Mouse (Mus musculus): ENCODE data around the gene Zfp369. TPM values are rescaled to one million over a fixed set of nuclear protein-coding genes. Genes with fewer than 3 reads are reported as not detected.
A peak's percentile ranks its signal among the peaks of the same experiment; 100 is the strongest.
"Not testable (repeated sequence)": the region's sequence is repeated elsewhere in the genome, so short reads cannot be mapped to it uniquely, and the experiment has no call there.

The Zfp369 gene
- polyA plus RNA-seq, 1 experiment from 2014 or later = 25.3 TPM

DNA sequence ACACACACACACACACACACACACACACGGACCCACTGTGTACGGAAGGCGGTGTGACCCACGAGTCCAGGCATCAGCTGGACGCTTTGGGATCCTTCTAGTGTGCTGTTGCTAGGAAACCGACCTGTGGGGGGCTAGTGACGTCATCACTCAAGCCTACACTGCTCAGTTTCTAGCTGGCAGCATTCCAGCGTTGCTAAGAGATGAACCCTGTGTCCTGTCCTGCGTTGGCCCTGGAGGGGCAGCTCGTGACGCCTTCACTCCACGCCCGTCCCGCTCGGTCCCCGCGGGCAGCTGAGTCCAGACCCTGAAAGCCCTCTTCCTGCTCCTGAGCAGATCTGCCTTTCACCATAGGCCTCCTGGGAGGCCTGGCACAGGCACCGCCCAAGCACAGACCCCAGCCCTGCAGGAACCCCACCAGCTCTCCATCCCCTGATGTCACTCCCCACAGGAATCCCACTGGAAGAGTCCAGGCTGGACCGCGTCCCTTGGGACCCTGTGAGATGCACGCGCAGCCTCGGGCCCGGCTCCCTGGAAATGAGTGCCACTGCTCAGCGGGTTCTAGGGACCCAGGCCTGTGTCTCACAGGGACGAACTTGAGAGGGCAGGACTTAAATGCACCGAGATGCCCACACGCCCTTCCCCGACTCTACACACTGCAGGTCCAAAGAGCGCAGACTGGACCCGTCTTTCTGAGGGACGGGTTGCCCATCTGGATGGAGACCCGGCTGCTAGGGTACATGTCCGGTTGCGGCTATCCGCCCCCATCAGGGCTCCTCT, 20.2 kb upstream of the Zfp369 start:
- Histone ChIP-seq H3K36me3 (ENCODE audit: control insufficient read depth, insufficient read depth, low read length) (peaks cover 4% of the 10 kb centered on the region; the same call in 1 of the 2 replicates), H3K4me1 (replicated peaks; ENCODE audit: control insufficient read depth, insufficient read depth, low read length) (no peaks in the 10 kb centered on the region), H3K4me3 (ENCODE audit: low read depth, low read length) (peak overlapping the region; percentile 3; the same call in 1 of the 2 replicates), H3K9ac (ENCODE audit: low read depth, low read length) (no peak overlapping the region), H3K27me3 (ENCODE audit: control insufficient read depth, insufficient read depth, low read length) (peaks cover 4% of the 10 kb centered on the region; the same call in 1 of the 2 replicates), H3K9me3 (ENCODE audit: control insufficient read depth, low read length) (peaks cover 19% of the 10 kb centered on the region), H3K27ac (ENCODE audit: low read depth, low read length) (no peak overlapping the region), H3K4me2 (replicated peaks; ENCODE audit: low read depth, low read length) (peak overlapping the region; percentile 25; the same call in 1 of the 2 replicates)
- WGBS = 28% methylated on average over 36 of the region's 36 CpGs
- ATAC-seq (ENCODE audit: low FRiP score) = peak; percentile 77
- peak; percentile 63 for DNase-seq (ENCODE audit: low spot score)

DNA sequence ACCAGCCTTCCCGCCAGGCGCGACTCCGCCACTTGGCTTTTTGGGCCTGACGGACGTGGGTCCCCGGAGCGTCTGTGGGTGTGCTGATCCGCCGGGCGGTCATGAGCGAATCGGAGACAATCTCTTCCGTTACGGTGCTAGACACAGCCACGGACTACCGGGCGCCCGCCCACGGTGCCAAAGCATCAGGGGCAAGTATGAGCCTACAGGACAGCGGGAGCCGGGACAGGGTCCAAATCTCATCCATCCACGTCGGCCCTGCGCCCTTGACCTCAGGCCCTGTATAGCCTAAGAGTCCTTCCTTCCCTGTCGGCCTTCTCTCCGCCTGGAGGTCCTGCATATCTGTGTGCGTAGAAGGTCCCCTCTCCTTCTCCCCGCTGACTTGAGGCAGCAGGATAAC, 19.4 kb upstream of the Zfp369 start, which contains the start of gene Gm10775:
Gene Gm10775, plus strand, starts transcription at position 301 of the 400 bp plus-strand sequence.
- no peak for ATAC-seq (ENCODE audit: low FRiP score)
- H3K4me1 ChIP-seq (replicated peaks; ENCODE audit: control insufficient read depth, insufficient read depth, low read length) = no peaks in the 10 kb centered on the region
- H3K36me3 ChIP-seq (ENCODE audit: control insufficient read depth, insufficient read depth, low read length) = peaks cover 5% of the 10 kb centered on the region; the same call in 1 of the 2 replicates
- H3K9me3 ChIP-seq (ENCODE audit: control insufficient read depth, low read length) = peaks cover 21% of the 10 kb centered on the region
- DNase-seq (ENCODE audit: low spot score) = no peak
- H3K27me3 ChIP-seq (ENCODE audit: control insufficient read depth, insufficient read depth, low read length) = peaks cover 4% of the 10 kb centered on the region; the same call in 1 of the 2 replicates
- WGBS = 38% methylated on average over 29 of the region's 29 CpGs
- no peak within 1 kb of the TSS for H3K27ac ChIP-seq (ENCODE audit: low read depth, low read length)
- peak within 1 kb of the TSS; percentile 25; the same call in 1 of the 2 replicates for H3K4me2 ChIP-seq (replicated peaks; ENCODE audit: low read depth, low read length)
- H3K9ac ChIP-seq (ENCODE audit: low read depth, low read length) = no peak within 1 kb of the TSS
- H3K4me3 ChIP-seq (ENCODE audit: low read depth, low read length) = peak within 1 kb of the TSS; percentile 3; the same call in 1 of the 2 replicates

DNA sequence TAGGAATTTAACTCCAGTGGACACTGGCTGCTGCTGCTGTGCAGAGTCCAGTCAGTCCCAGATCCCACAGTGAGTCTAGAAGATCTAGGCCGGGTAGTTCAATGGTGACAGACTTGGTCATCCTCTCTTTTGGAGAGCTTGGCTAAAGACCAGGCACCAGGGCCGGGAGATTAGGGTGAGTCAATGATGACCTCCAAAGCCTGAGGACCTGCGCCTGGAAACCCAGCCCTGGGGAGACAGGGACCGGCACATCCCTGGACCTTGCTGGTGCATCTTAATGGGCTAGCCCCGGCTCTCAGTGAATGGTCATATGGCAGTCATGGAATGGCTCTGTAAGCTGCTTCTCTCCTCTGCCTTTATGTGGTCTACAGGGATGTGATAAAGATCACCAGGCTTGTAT, 16.5 kb upstream of the Zfp369 start:
- no peak overlapping the region for H3K9ac ChIP-seq (ENCODE audit: low read depth, low read length)
- DNase-seq (ENCODE audit: low spot score) (no peak), ATAC-seq (ENCODE audit: low FRiP score) (no peak)
- no peak overlapping the region for H3K27ac ChIP-seq (ENCODE audit: low read depth, low read length)
- H3K27me3 ChIP-seq (ENCODE audit: control insufficient read depth, insufficient read depth, low read length) = peaks cover 4% of the 10 kb centered on the region; the same call in 1 of the 2 replicates
- no peak overlapping the region for H3K4me3 ChIP-seq (ENCODE audit: low read depth, low read length)
- H3K9me3 ChIP-seq (ENCODE audit: control insufficient read depth, low read length) = peaks cover 30% of the 10 kb centered on the region
- WGBS = 91% methylated on average over 5 of the region's 5 CpGs
- peaks cover 5% of the 10 kb centered on the region; the same call in 1 of the 2 replicates for H3K36me3 ChIP-seq (ENCODE audit: control insufficient read depth, insufficient read depth, low read length)
- no peak overlapping the region for H3K4me2 ChIP-seq (replicated peaks; ENCODE audit: low read depth, low read length)
- no peaks in the 10 kb centered on the region for H3K4me1 ChIP-seq (replicated peaks; ENCODE audit: control insufficient read depth, insufficient read depth, low read length)

DNA sequence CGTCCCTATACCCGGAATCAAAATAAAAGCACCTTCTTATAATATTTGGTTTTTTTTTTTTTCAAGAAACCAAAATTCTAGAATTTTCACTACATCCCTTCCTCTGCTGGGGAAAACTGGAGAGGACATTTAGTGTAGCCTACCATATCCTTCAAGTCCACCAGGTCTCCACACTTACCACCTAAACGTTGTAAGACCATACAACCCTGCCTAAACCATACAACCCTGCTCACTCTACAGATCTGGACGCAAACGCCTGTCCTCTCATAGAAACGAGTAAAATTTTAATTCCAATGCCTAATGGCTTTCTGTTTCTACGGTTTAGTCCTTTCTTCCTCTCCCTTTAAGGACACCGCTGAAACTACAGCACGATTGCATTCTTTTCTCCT, 626 bp upstream of the Zfp369 start:
- peak overlapping the region; percentile 65 for H3K4me3 ChIP-seq (ENCODE audit: low read depth, low read length)
- 17% methylated on average over 9 of the region's 9 CpGs for WGBS
- no peaks in the 10 kb centered on the region for H3K4me1 ChIP-seq (replicated peaks; ENCODE audit: control insufficient read depth, insufficient read depth, low read length)
- peak overlapping the region; percentile 73 for H3K9ac ChIP-seq (ENCODE audit: low read depth, low read length)
- peaks cover 18% of the 10 kb centered on the region for H3K9me3 ChIP-seq (ENCODE audit: control insufficient read depth, low read length)
- H3K27ac ChIP-seq (ENCODE audit: low read depth, low read length) = peak overlapping the region; percentile 48; the same call in 1 of the 2 replicates
- ATAC-seq (ENCODE audit: low FRiP score) (peak; percentile 60), DNase-seq (ENCODE audit: low spot score) (no peak)
- no peaks in the 10 kb centered on the region for H3K27me3 ChIP-seq (ENCODE audit: control insufficient read depth, insufficient read depth, low read length)
- 0 out of 2 replicates have a peak, but pooled peaks cover 2% of the 10 kb centered on the region for H3K36me3 ChIP-seq (ENCODE audit: control insufficient read depth, insufficient read depth, low read length)
- peak overlapping the region; percentile 47 for H3K4me2 ChIP-seq (replicated peaks; ENCODE audit: low read depth, low read length)

DNA sequence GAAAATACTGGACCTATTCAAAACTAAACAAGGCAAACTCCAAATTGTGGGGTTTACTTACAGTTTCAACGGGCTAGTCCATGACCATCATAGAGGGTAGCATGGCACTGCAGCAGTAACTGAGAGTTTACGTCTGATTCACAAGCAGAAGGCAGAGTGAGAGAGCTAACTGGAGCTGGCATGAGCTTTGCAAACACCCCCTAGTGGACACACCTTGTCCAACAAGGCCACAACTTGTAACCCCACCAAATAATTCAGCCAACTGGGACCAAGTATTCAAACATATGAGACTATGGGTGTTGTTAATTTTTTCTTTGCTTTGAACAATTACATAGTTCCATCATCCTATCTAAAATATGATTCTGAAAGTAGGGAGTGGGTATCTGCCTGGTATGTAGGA, 8.2 kb downstream of the Zfp369 start:
- Histone ChIP-seq H3K27me3 (ENCODE audit: control insufficient read depth, insufficient read depth, low read length) (no peaks in the 10 kb centered on the region), H3K4me2 (replicated peaks; ENCODE audit: low read depth, low read length) (no peak overlapping the region), H3K27ac (ENCODE audit: low read depth, low read length) (no peak overlapping the region), H3K36me3 (ENCODE audit: control insufficient read depth, insufficient read depth, low read length) (peaks cover 31% of the 10 kb centered on the region), H3K4me3 (ENCODE audit: low read depth, low read length) (no peak overlapping the region), H3K9me3 (ENCODE audit: control insufficient read depth, low read length) (peaks cover 37% of the 10 kb centered on the region), H3K4me1 (replicated peaks; ENCODE audit: control insufficient read depth, insufficient read depth, low read length) (no peaks in the 10 kb centered on the region), H3K9ac (ENCODE audit: low read depth, low read length) (no peak overlapping the region)
- ATAC-seq (ENCODE audit: low FRiP score) (no peak), DNase-seq (ENCODE audit: low spot score) (no peak)
- 95% methylated on average over 2 of the region's 2 CpGs for WGBS

DNA sequence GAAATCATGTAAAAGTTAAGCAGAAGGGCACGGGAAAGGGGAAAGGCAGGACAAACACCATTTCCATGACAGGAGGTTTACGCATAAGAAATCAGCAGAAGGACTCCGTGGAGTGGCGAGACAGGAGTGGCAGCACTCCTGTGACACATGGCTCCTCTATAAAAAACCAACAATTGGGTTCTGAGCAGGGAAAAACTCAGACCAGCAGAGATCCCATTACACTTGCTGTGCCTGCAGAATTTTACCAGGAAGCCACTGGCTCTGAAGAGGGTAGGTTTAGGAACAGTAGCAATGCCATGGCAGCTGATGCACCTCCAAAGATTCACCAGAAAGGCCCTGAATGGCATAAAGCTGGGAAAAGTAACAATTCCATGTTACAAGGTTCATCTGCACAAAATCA, 17.7 kb downstream of the Zfp369 start:
- ATAC-seq (ENCODE audit: low FRiP score) (no peak), DNase-seq (ENCODE audit: low spot score) (no peak)
- H3K4me2 ChIP-seq (replicated peaks; ENCODE audit: low read depth, low read length) = no peak overlapping the region
- WGBS = 96% methylated on average over 4 of the region's 4 CpGs
- peaks cover 39% of the 10 kb centered on the region for H3K9me3 ChIP-seq (ENCODE audit: control insufficient read depth, low read length)
- no peak overlapping the region for H3K27ac ChIP-seq (ENCODE audit: low read depth, low read length)
- no peak overlapping the region for H3K9ac ChIP-seq (ENCODE audit: low read depth, low read length)
- no peaks in the 10 kb centered on the region for H3K27me3 ChIP-seq (ENCODE audit: control insufficient read depth, insufficient read depth, low read length)
- no peaks in the 10 kb centered on the region for H3K4me1 ChIP-seq (replicated peaks; ENCODE audit: control insufficient read depth, insufficient read depth, low read length)
- H3K36me3 ChIP-seq (ENCODE audit: control insufficient read depth, insufficient read depth, low read length) = peaks cover 54% of the 10 kb centered on the region
- no peak overlapping the region for H3K4me3 ChIP-seq (ENCODE audit: low read depth, low read length)

DNA sequence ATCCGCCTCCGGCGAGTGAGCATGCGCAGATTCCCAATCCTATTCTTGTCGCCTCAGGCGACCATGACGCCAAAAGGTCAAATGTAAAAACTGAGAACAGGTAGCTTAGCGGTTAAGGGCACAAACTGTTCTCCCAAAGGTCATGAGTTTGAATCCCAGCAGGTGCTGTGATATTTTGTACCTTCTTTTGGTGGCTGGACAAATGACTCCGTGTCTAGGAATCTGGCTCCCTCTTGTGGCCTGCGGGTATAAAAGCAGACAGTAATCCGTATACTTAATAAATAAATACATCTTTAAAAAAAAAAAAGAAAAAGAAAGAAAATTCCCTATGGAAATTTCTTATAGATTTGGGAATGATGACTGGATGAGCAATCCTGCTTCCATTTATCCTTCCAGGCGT, 32.2 kb downstream of the Zfp369 start:
- H3K4me3 ChIP-seq (ENCODE audit: low read depth, low read length); H3K27ac ChIP-seq (ENCODE audit: low read depth, low read length); H3K9me3 ChIP-seq (ENCODE audit: control insufficient read depth, low read length); H3K9ac ChIP-seq (ENCODE audit: low read depth, low read length); H3K36me3 ChIP-seq (ENCODE audit: control insufficient read depth, insufficient read depth, low read length); H3K4me2 ChIP-seq (replicated peaks; ENCODE audit: low read depth, low read length); ATAC-seq (ENCODE audit: low FRiP score); DNase-seq (ENCODE audit: low spot score); H3K4me1 ChIP-seq (replicated peaks; ENCODE audit: control insufficient read depth, insufficient read depth, low read length); H3K27me3 ChIP-seq (ENCODE audit: control insufficient read depth, insufficient read depth, low read length): not testable (repeated sequence)
- 30% methylated on average over 12 of the region's 12 CpGs for WGBS

DNA sequence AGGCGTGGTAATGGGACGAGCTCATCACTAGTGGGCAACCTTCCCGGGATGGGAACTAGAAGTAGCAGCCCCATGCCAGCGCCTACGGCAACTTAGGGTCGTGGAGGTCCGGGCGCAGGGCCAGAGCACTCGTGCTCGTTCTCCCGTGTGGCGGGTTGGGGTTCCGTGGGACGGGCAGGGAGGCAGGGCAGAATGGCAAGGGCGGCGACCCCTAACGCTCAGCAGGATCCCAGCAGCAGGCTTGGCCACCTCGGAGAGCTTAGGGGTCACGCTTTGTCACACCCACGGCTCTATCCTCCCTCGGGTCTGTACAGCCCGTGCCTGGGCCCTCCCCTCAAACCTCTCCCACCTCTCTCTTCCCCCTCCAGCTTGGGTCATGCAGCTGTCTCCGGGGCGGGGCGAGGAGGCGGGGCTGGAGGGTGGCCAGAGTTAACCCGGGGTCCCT, 32.7 kb downstream of the Zfp369 start:
- ATAC-seq (ENCODE audit: low FRiP score) = peak; percentile 66
- 32% methylated on average over 26 of the region's 27 CpGs for WGBS
- H3K27ac ChIP-seq (ENCODE audit: low read depth, low read length) = no peak overlapping the region
- H3K4me3 ChIP-seq (ENCODE audit: low read depth, low read length) = no peak overlapping the region
- no peak for DNase-seq (ENCODE audit: low spot score)
- H3K9me3 ChIP-seq (ENCODE audit: control insufficient read depth, low read length) = peaks cover 6% of the 10 kb centered on the region
- H3K27me3 ChIP-seq (ENCODE audit: control insufficient read depth, insufficient read depth, low read length) = no peaks in the 10 kb centered on the region
- H3K4me2 ChIP-seq (replicated peaks; ENCODE audit: low read depth, low read length) = no peak overlapping the region
- no peaks in the 10 kb centered on the region for H3K36me3 ChIP-seq (ENCODE audit: control insufficient read depth, insufficient read depth, low read length)
- H3K4me1 ChIP-seq (replicated peaks; ENCODE audit: control insufficient read depth, insufficient read depth, low read length) = no peaks in the 10 kb centered on the region
- H3K9ac ChIP-seq (ENCODE audit: low read depth, low read length) = no peak overlapping the region

DNA sequence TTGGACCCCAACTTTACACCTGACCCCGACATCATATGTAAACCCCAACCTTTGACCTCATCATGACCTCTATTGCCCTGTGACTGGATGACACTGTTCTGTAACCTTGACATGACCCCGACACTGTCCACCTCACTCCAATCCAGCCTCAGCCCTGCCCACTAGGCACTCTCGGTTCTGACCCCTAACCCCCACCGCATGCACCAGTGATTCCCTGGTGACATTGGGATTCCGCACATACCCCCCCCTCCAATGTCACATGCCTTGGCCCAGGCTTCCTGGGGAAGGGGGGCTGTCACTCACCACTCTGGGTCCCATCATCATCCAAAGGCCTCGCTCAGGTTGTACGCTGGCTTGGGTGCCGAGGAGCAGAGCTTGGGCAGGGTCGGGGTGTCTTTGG, 33.2 kb downstream of the Zfp369 start:
- Histone ChIP-seq H3K4me2 (replicated peaks; ENCODE audit: low read depth, low read length) (no peak overlapping the region), H3K27me3 (ENCODE audit: control insufficient read depth, insufficient read depth, low read length) (no peaks in the 10 kb centered on the region)

More for the DNA sequence above, 33.2 kb downstream of the Zfp369 start:
- Histone ChIP-seq H3K27ac (ENCODE audit: low read depth, low read length) (no peak overlapping the region), H3K9ac (ENCODE audit: low read depth, low read length) (no peak overlapping the region), H3K9me3 (ENCODE audit: control insufficient read depth, low read length) (peaks cover 4% of the 10 kb centered on the region), H3K4me3 (ENCODE audit: low read depth, low read length) (no peak overlapping the region), H3K36me3 (ENCODE audit: control insufficient read depth, insufficient read depth, low read length) (no peaks in the 10 kb centered on the region), H3K4me1 (replicated peaks; ENCODE audit: control insufficient read depth, insufficient read depth, low read length) (no peaks in the 10 kb centered on the region)
- DNase-seq (ENCODE audit: low spot score) (no peak), ATAC-seq (ENCODE audit: low FRiP score) (peak; percentile 45)
- WGBS = 92% methylated on average over 9 of the region's 9 CpGs

Data from hindbrain, embryonic 11.5 days (tissue).